9 mouse cellular contexts compared by ENCODE assay signal in genomic region chr6:43685985-43686384, GRCm38 (mm10). TPM values are rescaled to one million over a fixed set of nuclear protein-coding genes. Genes with fewer than 3 reads are reported as not detected.
DNase-seq lines count a peak whose midpoint lies in the region; ATAC-seq and TF ChIP-seq lines count a peak whose summit lies in the region.
"Had no signal": no experiment of that assay in that cellular context is flagged by ENCODE, and none has a peak within 500 bp of the region (broad histone marks: within the 10 kb centered on the region; RNA-seq: fewer than 3 reads in every experiment).

No protein-coding gene starts in this region.

- DNase-seq in right cerebral cortex, adult 18-20 months = peak; percentile 21
- no peak for DNase-seq in right cerebral cortex, postnatal 4 days
- DNase-seq in forelimb bud, embryonic 11.5 days (ENCODE audit: low read depth, low spot score) = peak; percentile 38
- DNase-seq in telencephalon, adult 2 months (ENCODE audit: low read depth, low spot score) = peak; percentile 34
- no peak for DNase-seq in adrenal gland, postnatal 4 days (ENCODE audit: low spot score in 2 of 2)

- H3K36me3 ChIP-seq in intestine, postnatal 0 days (ENCODE audit: control insufficient read depth, insufficient read depth) = no peaks in the 10 kb centered on the region
- no peaks in the 10 kb centered on the region for H3K36me3 ChIP-seq in intestine, embryonic 15.5 days
- H3K36me3 ChIP-seq: heart, embryonic 15.5 days had no signal

- H3K9ac ChIP-seq in intestine, postnatal 0 days (ENCODE audit: low read depth, low read length) = no peak overlapping the region
- no peak overlapping the region for H3K9ac ChIP-seq in intestine, embryonic 15.5 days
- H3K9ac ChIP-seq: heart, embryonic 15.5 days had no signal

- no peaks in the 10 kb centered on the region for H3K27me3 ChIP-seq in intestine, postnatal 0 days (replicated peaks; ENCODE audit: control insufficient read depth, insufficient read depth, low read length)
- H3K27me3 ChIP-seq in intestine, embryonic 15.5 days (replicated peaks) = no peaks in the 10 kb centered on the region
- H3K27me3 ChIP-seq: heart, embryonic 15.5 days had no signal

- no peak overlapping the region for H3K4me2 ChIP-seq in intestine, postnatal 0 days (replicated peaks; ENCODE audit: low read depth)
- no peak overlapping the region for H3K4me2 ChIP-seq in intestine, embryonic 15.5 days (replicated peaks)
- H3K4me2 ChIP-seq: heart, embryonic 15.5 days had no signal

- H3K4me1 ChIP-seq in intestine, postnatal 0 days (replicated peaks; ENCODE audit: control insufficient read depth, insufficient read depth, low read length) = no peaks in the 10 kb centered on the region
- H3K4me1 ChIP-seq in intestine, embryonic 15.5 days (replicated peaks) = no peaks in the 10 kb centered on the region
- H3K4me1 ChIP-seq: heart, embryonic 15.5 days had no signal

- H3K4me3 ChIP-seq in intestine, postnatal 0 days (ENCODE audit: low read depth, low read length) = no peak overlapping the region
- no peak overlapping the region for H3K4me3 ChIP-seq in intestine, embryonic 15.5 days (replicated peaks)
- H3K4me3 ChIP-seq: heart, embryonic 15.5 days had no signal

- WGBS in intestine, postnatal 0 days = 46% methylated on average over 2 of the region's 2 CpGs
- 46% methylated on average over 2 of the region's 2 CpGs for WGBS in intestine, embryonic 15.5 days

- ATAC-seq in intestine, postnatal 0 days = no peak
- no peak for ATAC-seq in intestine, embryonic 15.5 days
- no peak for ATAC-seq in erythroid progenitor cell, adult 5-6 weeks (replicated peaks; ENCODE audit: low FRiP score, poor library complexity, severe bottlenecking)

- peak; percentile 84 for TF ChIP-seq CTCF in intestine, postnatal 0 days (IDR thresholded peaks at IDR 0.05; ENCODE audit: low read depth)

- H3K9me3 ChIP-seq in intestine, postnatal 0 days (ENCODE audit: control insufficient read depth) = no peaks in the 10 kb centered on the region
- no peaks in the 10 kb centered on the region for H3K9me3 ChIP-seq in intestine, embryonic 15.5 days
- H3K9me3 ChIP-seq: heart, embryonic 15.5 days had no signal

- no peak overlapping the region for H3K27ac ChIP-seq in intestine, postnatal 0 days (ENCODE audit: low read depth, low read length)
- no peak overlapping the region for H3K27ac ChIP-seq in intestine, embryonic 15.5 days
- H3K27ac ChIP-seq: heart, embryonic 15.5 days had no signal

RNA-seq across cellular contexts. Expression of gene Tpk1, which starts 19.9 kb away (rescaled TPM):
- polyA plus RNA-seq in intestine, postnatal 0 days (2015; fragmentation: Nextera tagmentation; extraction: Ambion mirVana) = 21.6 and 21.9 TPM in 2 replicates
- 18.9 and 20.6 TPM in 2 replicates for polyA plus RNA-seq in intestine, embryonic 15.5 days (2015; fragmentation: Nextera tagmentation; extraction: Ambion mirVana)
- 10 to 100 TPM; 11.8 to 18.5 TPM for total RNA-seq in adrenal gland, postnatal 4 days (2021)
- 14.8 and 15.9 TPM in 2 replicates for total RNA-seq in erythroid progenitor cell, adult 5-6 weeks (2015; ENCODE audit: low replicate concordance)
- total RNA-seq in erythroid progenitor cell, adult 5-6 weeks (2017; ENCODE audit: low replicate concordance) = 5.0 and 6.2 TPM in 2 replicates

Comparison
In these comparisons a context has a peak if more than half of its experiments do, and no peak if none do; other contexts are left out.
1. DNase-seq: peak in right cerebral cortex, adult 18-20 months (single experiment), forelimb bud, embryonic 11.5 days (single experiment) and telencephalon, adult 2 months (single experiment); none in right cerebral cortex, postnatal 4 days (single experiment) and adrenal gland, postnatal 4 days (0 of 2).